Mouse (Mus musculus) neural tube, embryonic 15.5 days (tissue): Measurements from ENCODE around the gene Opa3. TPM values are rescaled to one million over a fixed set of nuclear protein-coding genes. Genes with fewer than 3 reads are reported as not detected.

Source experiments
- ATAC-seq: fragments of 200-750 bp; cut with Nextera tagmentation; 2 replicates; pipeline ENCODE4 v1.8.0; 2017; ENCODE audit warnings: mild to moderate bottlenecking, moderate TSS enrichment, moderate library complexity; ENCODE audit not compliant: low FRiP score
- H3K27ac ChIP-seq: fragments of 300-500 bp; sonication (generic); replicated peaks from 2 replicates; pipeline ENCODE4 v1.5.1; 2015; ENCODE audit warnings: mild to moderate bottlenecking, inconsistent platforms
- H3K27me3 ChIP-seq: fragments of 300-500 bp; sonication (generic); replicated peaks from 2 replicates; pipeline ENCODE4 v1.6.1; 2015; ENCODE audit warnings: inconsistent platforms
- H3K36me3 ChIP-seq: fragments of 300-500 bp; sonication (generic); 2 replicates; pipeline ENCODE4 v1.6.1; 2015; ENCODE audit warnings: inconsistent platforms
- H3K4me1 ChIP-seq: fragments of 300-500 bp; sonication (generic); 2 replicates; pipeline ENCODE4 v1.6.1; 2015; ENCODE audit warnings: inconsistent platforms
- H3K4me2 ChIP-seq: fragments of 300-500 bp; sonication (generic); 2 replicates; pipeline ENCODE4 v1.6.1; 2015; ENCODE audit warnings: inconsistent platforms, mild to moderate bottlenecking, moderate library complexity
- H3K4me3 ChIP-seq: fragments of 300-500 bp; sonication (generic); replicated peaks from 2 replicates; pipeline ENCODE4 v1.5.1; 2015; ENCODE audit warnings: mild to moderate bottlenecking, inconsistent platforms
- H3K9ac ChIP-seq: fragments of 300-500 bp; sonication (generic); replicated peaks from 2 replicates; pipeline ENCODE4 v1.6.1; 2015; ENCODE audit warnings: mild to moderate bottlenecking, inconsistent platforms
- H3K9me3 ChIP-seq: fragments of 300-500 bp; sonication (generic); replicated peaks from 2 replicates; pipeline ENCODE4 v1.6.1; 2016; ENCODE audit warnings: inconsistent platforms
- WGBS: fragments of 180-500 bp; shearing (Covaris S2); methylation state at CpG from one replicate; pipeline ENCODE4 v1.1.7; 2015; ENCODE audit warnings: mixed read lengths; 5-methylcytosine and 5-hydroxymethylcytosine counted together
- microRNA counts: library from miRNA; unstranded; fragments of <30 nt; microRNA quantifications from one replicate; lab custom pipeline; 2016
- microRNA-seq: library from miRNA; unstranded; fragments of <30 nt; microRNA quantifications from one replicate; pipeline ENCODE4, GENCODE M21; 2017
- polyA plus RNA-seq: library from polyadenylated mRNA; unstranded; fragments of >200 nt; fragmentation: Nextera tagmentation; extraction: Ambion mirVana; gene quantifications from 2 replicates; pipeline ENCODE4 v1.2.1, GENCODE M21; 2015

Opa3 gene
- polyA plus RNA-seq, 1 experiment from 2014 or later, result 37.9 TPM

DNA sequence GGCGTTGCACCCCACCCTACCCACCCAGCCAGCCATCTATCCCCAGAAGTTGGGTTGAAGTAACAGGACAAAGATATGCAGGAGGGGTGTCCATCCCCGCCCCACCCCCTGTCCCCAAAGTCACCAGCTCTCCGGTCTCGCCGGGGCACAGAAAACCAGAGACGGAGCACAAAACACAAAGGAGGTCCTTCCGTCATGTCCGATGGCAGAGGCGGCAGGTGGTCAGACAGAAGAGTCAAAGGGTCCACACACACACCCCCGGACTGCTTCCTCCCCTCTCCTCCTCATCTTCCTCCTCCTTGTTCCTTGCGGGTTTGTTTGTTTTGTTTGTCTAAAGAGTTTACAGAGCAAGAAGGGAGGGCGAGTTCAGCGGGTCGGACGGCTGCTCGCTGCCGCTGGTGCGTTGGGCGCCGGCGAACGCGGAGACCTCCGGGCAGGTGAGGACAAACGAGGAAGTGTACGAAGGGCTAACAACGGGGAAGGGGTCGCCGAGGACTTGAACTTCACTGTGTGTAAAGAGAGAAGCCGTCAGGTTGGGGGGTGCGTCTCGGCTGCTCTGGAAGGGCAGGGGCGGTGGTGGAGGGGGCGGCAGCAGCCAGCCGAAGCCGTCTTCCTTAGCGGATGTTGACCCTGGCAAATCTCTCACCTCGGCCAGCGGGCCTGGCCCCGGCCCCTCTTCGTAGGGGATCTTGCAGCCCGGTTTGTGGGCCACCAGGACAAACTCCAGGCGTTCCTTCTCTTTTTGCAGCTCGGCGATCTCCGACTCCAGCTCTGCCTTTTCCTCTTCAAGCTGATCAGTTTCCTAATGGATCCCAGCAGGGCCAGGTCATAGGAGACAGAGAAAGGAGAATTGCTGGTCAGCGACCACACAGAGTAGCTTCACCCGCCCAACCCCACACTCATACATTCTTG, 76.6 kb downstream of the Opa3 start:
- Histone ChIP-seq H3K4me1 (peaks cover 59% of the 10 kb centered on the region), H3K36me3 (no peaks in the 10 kb centered on the region), H3K27ac (no peak overlapping the region), H3K9me3 (no peaks in the 10 kb centered on the region), H3K27me3 (peaks cover 55% of the 10 kb centered on the region), H3K9ac (no peak overlapping the region; the same call in 1 of the 2 replicates), H3K4me3 (peak overlapping the region; percentile 20), H3K4me2 (peak overlapping the region; percentile 52)
- whole genome bisulfite sequencing, result 2% methylated on average over 47 of the region's 48 CpGs
- ATAC-seq, result no peak

- Histone ChIP-seq H3K9me3 (no peaks in the 10 kb centered on the region), H3K4me3 (peak overlapping the region; percentile 20), H3K4me2 (peak overlapping the region; percentile 52; the same call in 1 of the 2 replicates), H3K4me1 (peaks cover 58% of the 10 kb centered on the region), H3K36me3 (no peaks in the 10 kb centered on the region), H3K27me3 (peaks cover 55% of the 10 kb centered on the region), H3K27ac (no peak overlapping the region), H3K9ac (no peak overlapping the region)
- WGBS, result 12% methylated on average over 6 of the region's 6 CpGs
- ATAC-seq, result no peak
Measured at GRCm38 (mm10) chr7:19305413-19305735, 77.2 kb downstream of the Opa3 start.

MicroRNA genes within 50 kb of the gene (microRNA counts, 519-probe panel; counts per million panel counts)
- microRNA mmu-miR-330 (lab: Ali Mortazavi, UCI), result 1,342 counts per million, percentile 11 among the panel's probes with 10 or more counts

Small RNA genes within 50 kb of the gene (microRNA-seq; reads per million reads assigned to microRNA genes)
- gene Mir330, result 340 reads per million, percentile 69 among the genes with 10 or more reads in this experiment

Other genes with a start within 250 kb of the Opa3 start
- gene Nanos2, start 240.9 kb upstream of the Opa3 start, polyA plus RNA-seq, result 0.84 and 0.93 TPM in 2 replicates
- 7.6 and 8.0 TPM in 2 replicates for gene Mypop, start 237.1 kb upstream of the Opa3 start, polyA plus RNA-seq
- 28.4 and 28.6 TPM in 2 replicates for gene Irf2bp1, start 224.3 kb upstream of the Opa3 start, polyA plus RNA-seq
- gene Foxa3, start 204.8 kb upstream of the Opa3 start, polyA plus RNA-seq, result 0.31 and 1.3 TPM in 2 replicates
- gene Sympk, start 204.0 kb upstream of the Opa3 start, polyA plus RNA-seq, result 26.4 and 28.3 TPM in 2 replicates
- gene Rsph6a, start 173.6 kb upstream of the Opa3 start, polyA plus RNA-seq, result 0.24 TPM in 1 of 2 replicates, not detected in the other
- 30.3 and 35.8 TPM in 2 replicates for gene Dmwd, start 152.1 kb upstream of the Opa3 start, polyA plus RNA-seq
- gene Dmpk, start 144.5 kb upstream of the Opa3 start, polyA plus RNA-seq, result 10.0 and 14.9 TPM in 2 replicates
- 1.8 and 3.1 TPM in 2 replicates for gene Six5, start 133.7 kb upstream of the Opa3 start, polyA plus RNA-seq
- gene Gm4969, start 110.0 kb upstream of the Opa3 start, polyA plus RNA-seq, result 7.5 and 8.2 TPM in 2 replicates
- gene Fbxo46, start 108.5 kb upstream of the Opa3 start, polyA plus RNA-seq, result 15.5 and 17.0 TPM in 2 replicates
- 21.7 and 24.5 TPM in 2 replicates for gene Qpctl, start 79.0 kb upstream of the Opa3 start, polyA plus RNA-seq
- gene Snrpd2, start 78.6 kb upstream of the Opa3 start, polyA plus RNA-seq, result 122 and 124 TPM in 2 replicates
- gene Gipr, start 62.2 kb upstream of the Opa3 start, polyA plus RNA-seq, result 1.2 and 2.1 TPM in 2 replicates
- gene Eml2, start 51.9 kb upstream of the Opa3 start, polyA plus RNA-seq, result 11.6 and 13.3 TPM in 2 replicates
- gene Gpr4, start 15.8 kb upstream of the Opa3 start, polyA plus RNA-seq, result 3.1 and 3.3 TPM in 2 replicates
- 40.9 and 55.5 TPM in 2 replicates for gene Vasp, start 43.5 kb downstream of the Opa3 start, polyA plus RNA-seq
- gene Ppm1n, start 51.7 kb downstream of the Opa3 start, polyA plus RNA-seq, result 1.3 TPM in 2 replicates
- 105 and 121 TPM in 2 replicates for gene Rtn2, start 54.3 kb downstream of the Opa3 start, polyA plus RNA-seq
- gene Fosb, start 81.7 kb downstream of the Opa3 start, polyA plus RNA-seq, result 0.09 and 0.18 TPM in 2 replicates
- 78.5 and 93.5 TPM in 2 replicates for gene Ercc1, start 116.4 kb downstream of the Opa3 start, polyA plus RNA-seq
- 22.2 and 23.0 TPM in 2 replicates for gene Cd3eap, start 131.1 kb downstream of the Opa3 start, polyA plus RNA-seq
- gene Ppp1r13l, start 131.4 kb downstream of the Opa3 start, polyA plus RNA-seq, result 1.9 and 2.1 TPM in 2 replicates
- 21.6 and 22.2 TPM in 2 replicates for gene Ercc2, start 153.7 kb downstream of the Opa3 start, polyA plus RNA-seq
- 1.2 and 4.0 TPM in 2 replicates for gene Klc3, start 175.8 kb downstream of the Opa3 start, polyA plus RNA-seq
- gene Ckm, start 176.4 kb downstream of the Opa3 start, polyA plus RNA-seq, result 16.6 and 38.6 TPM in 2 replicates
- 15.4 and 16.5 TPM in 2 replicates for gene Mark4, start 230.5 kb downstream of the Opa3 start, polyA plus RNA-seq
- 1.5 and 1.8 TPM in 2 replicates for gene Exoc3l2, start 235.0 kb downstream of the Opa3 start, polyA plus RNA-seq